Mouse (Mus musculus): ENCODE data around the gene Rwdd2a. TPM values are rescaled to one million over a fixed set of nuclear protein-coding genes. Genes with fewer than 3 reads are reported as not detected.

Gene Rwdd2a
- polyA plus RNA-seq, 1 experiment from 2014 or later: 37.9 TPM

- ATAC-seq (ENCODE audit: low read depth): no peak
- WGBS: 91% methylated on average over 6 of the region's 6 CpGs
- Histone ChIP-seq H3K9me3 (ENCODE audit: control insufficient read depth, low read length) (no peaks in the 10 kb centered on the region), H3K4me3 (ENCODE audit: low read depth, low read length) (no peak overlapping the region), H3K4me1 (ENCODE audit: control insufficient read depth, insufficient read depth, low read length) (no peaks in the 10 kb centered on the region), H3K36me3 (ENCODE audit: control insufficient read depth, insufficient read depth, low read length) (no peaks in the 10 kb centered on the region), H3K27ac (ENCODE audit: low read depth, low read length) (no peak overlapping the region), H3K27me3 (ENCODE audit: control insufficient read depth, insufficient read depth, low read length) (no peaks in the 10 kb centered on the region), H3K4me2 (ENCODE audit: low read depth, low read length) (no peak overlapping the region), H3K9ac (replicated peaks; ENCODE audit: low read depth, low read length) (no peak overlapping the region)
Measured at GRCm38 (mm10) chr9:86605776-86606175, 34.0 kb downstream of the Rwdd2a start.

GRCm38 (mm10) chr9:86612091-86612490, 40.3 kb downstream of the Rwdd2a start:
- Histone ChIP-seq H3K9ac (replicated peaks; ENCODE audit: low read depth, low read length) (no peak overlapping the region), H3K9me3 (ENCODE audit: control insufficient read depth, low read length) (no peaks in the 10 kb centered on the region), H3K4me1 (ENCODE audit: control insufficient read depth, insufficient read depth, low read length) (no peaks in the 10 kb centered on the region), H3K27me3 (ENCODE audit: control insufficient read depth, insufficient read depth, low read length) (no peaks in the 10 kb centered on the region), H3K4me2 (ENCODE audit: low read depth, low read length) (no peak overlapping the region), H3K27ac (ENCODE audit: low read depth, low read length) (no peak overlapping the region), H3K4me3 (ENCODE audit: low read depth, low read length) (no peak overlapping the region), H3K36me3 (ENCODE audit: control insufficient read depth, insufficient read depth, low read length) (no peaks in the 10 kb centered on the region)
- no peak for ATAC-seq (ENCODE audit: low read depth)
- 94% methylated on average over 4 of the region's 4 CpGs for WGBS

GRCm38 (mm10) chr9:86615765-86616164, 44.0 kb downstream of the Rwdd2a start:
- H3K4me3 ChIP-seq (ENCODE audit: low read depth, low read length): no peak overlapping the region
- H3K4me1 ChIP-seq (ENCODE audit: control insufficient read depth, insufficient read depth, low read length): no peaks in the 10 kb centered on the region
- H3K27ac ChIP-seq (ENCODE audit: low read depth, low read length): no peak overlapping the region
- H3K9ac ChIP-seq (replicated peaks; ENCODE audit: low read depth, low read length): no peak overlapping the region
- no peaks in the 10 kb centered on the region for H3K27me3 ChIP-seq (ENCODE audit: control insufficient read depth, insufficient read depth, low read length)
- H3K36me3 ChIP-seq (ENCODE audit: control insufficient read depth, insufficient read depth, low read length): no peaks in the 10 kb centered on the region
- H3K9me3 ChIP-seq (ENCODE audit: control insufficient read depth, low read length): no peaks in the 10 kb centered on the region
- WGBS: 80% methylated on average over 1 of the region's 1 CpGs
- ATAC-seq (ENCODE audit: low read depth): no peak
- H3K4me2 ChIP-seq (ENCODE audit: low read depth, low read length): no peak overlapping the region

DNA sequence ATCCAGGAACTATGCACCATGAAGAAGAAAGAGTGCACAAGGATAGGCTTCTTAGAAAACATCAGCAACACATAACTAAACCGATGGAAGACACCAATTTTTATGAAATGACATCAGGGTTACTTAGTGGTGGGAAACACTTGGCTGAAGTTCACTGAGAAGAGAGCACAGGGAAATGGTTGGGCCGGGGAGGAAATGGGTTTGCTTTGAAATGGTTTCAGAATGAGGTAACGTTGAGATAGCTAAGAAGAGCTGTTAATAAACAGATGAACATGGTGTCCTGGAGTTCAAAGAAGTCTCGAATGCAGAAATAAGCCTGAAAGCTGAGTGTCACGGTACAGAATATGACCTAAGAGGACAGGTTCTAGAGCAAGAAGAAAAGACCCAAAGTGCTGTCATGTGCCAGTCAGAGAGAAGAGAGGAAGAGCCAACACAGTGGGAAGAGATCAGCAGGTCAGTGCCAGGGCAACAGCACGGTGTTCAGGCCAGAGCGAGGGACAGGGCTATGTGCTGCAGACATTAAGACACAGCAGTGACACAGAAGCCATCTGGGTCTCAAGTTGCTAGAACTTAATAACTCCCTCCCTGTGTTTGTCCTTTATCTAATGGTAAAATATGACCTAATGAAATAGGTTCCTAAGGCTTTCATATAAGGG, 46.2 kb downstream of the Rwdd2a start:
- Histone ChIP-seq H3K9me3 (ENCODE audit: control insufficient read depth, low read length) (no peaks in the 10 kb centered on the region), H3K4me1 (ENCODE audit: control insufficient read depth, insufficient read depth, low read length) (no peaks in the 10 kb centered on the region), H3K4me3 (ENCODE audit: low read depth, low read length) (no peak overlapping the region), H3K4me2 (ENCODE audit: low read depth, low read length) (no peak overlapping the region), H3K27ac (ENCODE audit: low read depth, low read length) (no peak overlapping the region), H3K27me3 (ENCODE audit: control insufficient read depth, insufficient read depth, low read length) (no peaks in the 10 kb centered on the region), H3K9ac (replicated peaks; ENCODE audit: low read depth, low read length) (no peak overlapping the region), H3K36me3 (ENCODE audit: control insufficient read depth, insufficient read depth, low read length) (no peaks in the 10 kb centered on the region)
- WGBS: 84% methylated on average over 7 of the region's 7 CpGs
- ATAC-seq (ENCODE audit: low read depth): no peak

GRCm38 (mm10) chr9:86619341-86620139, 47.7 kb downstream of the Rwdd2a start:
- WGBS: 67% methylated on average over 10 of the region's 10 CpGs
- H3K9me3 ChIP-seq (ENCODE audit: control insufficient read depth, low read length): no peaks in the 10 kb centered on the region
- H3K4me2 ChIP-seq (ENCODE audit: low read depth, low read length): no peak overlapping the region
- no peaks in the 10 kb centered on the region for H3K27me3 ChIP-seq (ENCODE audit: control insufficient read depth, insufficient read depth, low read length)
- no peaks in the 10 kb centered on the region for H3K4me1 ChIP-seq (ENCODE audit: control insufficient read depth, insufficient read depth, low read length)
- H3K4me3 ChIP-seq (ENCODE audit: low read depth, low read length): no peak overlapping the region
- no peak overlapping the region for H3K9ac ChIP-seq (replicated peaks; ENCODE audit: low read depth, low read length)
- ATAC-seq (ENCODE audit: low read depth): no peak
- no peaks in the 10 kb centered on the region for H3K36me3 ChIP-seq (ENCODE audit: control insufficient read depth, insufficient read depth, low read length)
- H3K27ac ChIP-seq (ENCODE audit: low read depth, low read length): no peak overlapping the region

GRCm38 (mm10) chr9:86622062-86622461, 50.3 kb downstream of the Rwdd2a start:
- H3K36me3 ChIP-seq (ENCODE audit: control insufficient read depth, insufficient read depth, low read length): no peaks in the 10 kb centered on the region
- no peak overlapping the region for H3K9ac ChIP-seq (replicated peaks; ENCODE audit: low read depth, low read length)
- no peaks in the 10 kb centered on the region for H3K27me3 ChIP-seq (ENCODE audit: control insufficient read depth, insufficient read depth, low read length)
- H3K27ac ChIP-seq (ENCODE audit: low read depth, low read length): no peak overlapping the region
- no peak overlapping the region for H3K4me3 ChIP-seq (ENCODE audit: low read depth, low read length)
- peak; percentile 62; the same call in 1 of the 2 replicates for ATAC-seq (ENCODE audit: low read depth)
- 35% methylated on average over 2 of the region's 2 CpGs for WGBS
- H3K9me3 ChIP-seq (ENCODE audit: control insufficient read depth, low read length): no peaks in the 10 kb centered on the region
- H3K4me2 ChIP-seq (ENCODE audit: low read depth, low read length): no peak overlapping the region
- no peaks in the 10 kb centered on the region for H3K4me1 ChIP-seq (ENCODE audit: control insufficient read depth, insufficient read depth, low read length)

DNA sequence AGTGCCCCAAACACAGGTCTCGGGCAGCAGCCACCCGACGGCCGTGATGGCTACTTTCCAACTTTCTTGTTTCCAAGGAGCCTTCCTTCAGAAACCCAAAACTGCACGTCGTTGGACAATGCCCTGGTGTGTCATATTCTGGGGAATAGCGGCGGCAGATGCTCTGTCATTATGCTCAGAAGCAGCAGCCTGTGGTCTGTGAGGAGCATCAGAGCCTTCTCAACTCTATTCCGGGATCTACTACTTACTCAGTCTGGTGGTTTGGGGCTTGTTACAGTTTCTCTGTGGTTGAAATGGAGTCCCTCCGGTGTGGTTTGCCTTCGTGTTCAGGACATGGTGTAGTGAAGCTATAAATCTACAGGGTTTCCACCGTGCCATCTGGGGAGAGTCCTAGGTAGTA, 52.2 kb downstream of the Rwdd2a start:
- H3K27me3 ChIP-seq (ENCODE audit: control insufficient read depth, insufficient read depth, low read length): no peaks in the 10 kb centered on the region
- no peak overlapping the region for H3K4me3 ChIP-seq (ENCODE audit: low read depth, low read length)
- H3K4me2 ChIP-seq (ENCODE audit: low read depth, low read length): no peak overlapping the region
- H3K9me3 ChIP-seq (ENCODE audit: control insufficient read depth, low read length): no peaks in the 10 kb centered on the region
- no peak overlapping the region for H3K9ac ChIP-seq (replicated peaks; ENCODE audit: low read depth, low read length)
- no peak overlapping the region for H3K27ac ChIP-seq (ENCODE audit: low read depth, low read length)
- no peak for ATAC-seq (ENCODE audit: low read depth)
- no peaks in the 10 kb centered on the region for H3K4me1 ChIP-seq (ENCODE audit: control insufficient read depth, insufficient read depth, low read length)
- H3K36me3 ChIP-seq (ENCODE audit: control insufficient read depth, insufficient read depth, low read length): no peaks in the 10 kb centered on the region
- 64% methylated on average over 12 of the region's 12 CpGs for WGBS

Other genes starting within 250 kb of the Rwdd2a start
- 8.9 and 9.5 TPM in 2 replicates for gene Ube2cbp, start 107.0 kb upstream of the Rwdd2a start, polyA plus RNA-seq (2014; fragmentation: Nextera tagmentation; extraction: Ambion mirVana)
- 49.4 and 71.6 TPM in 2 replicates for gene Dop1a, start 104.8 kb upstream of the Rwdd2a start, polyA plus RNA-seq (2014; fragmentation: Nextera tagmentation; extraction: Ambion mirVana)
- gene Pgm3, start 149 bp upstream of the Rwdd2a start, polyA plus RNA-seq (2014; fragmentation: Nextera tagmentation; extraction: Ambion mirVana): 34.6 and 36.0 TPM in 2 replicates
- 49.0 and 53.0 TPM in 2 replicates for gene Me1, start 124.0 kb downstream of the Rwdd2a start, polyA plus RNA-seq (2014; fragmentation: Nextera tagmentation; extraction: Ambion mirVana)
- gene Prss35, start 171.7 kb downstream of the Rwdd2a start, polyA plus RNA-seq (2014; fragmentation: Nextera tagmentation; extraction: Ambion mirVana): 4.2 and 11.9 TPM in 2 replicates